Mouse (Mus musculus) kidney, embryonic 16.5 days (tissue): ENCODE measurements around the gene Canx. TPM values are rescaled to one million over a fixed set of nuclear protein-coding genes. Genes with fewer than 3 reads are reported as not detected.
"Not testable (repeated sequence)": the region's sequence is repeated elsewhere in the genome, so short reads cannot be mapped to it uniquely, and the experiment has no call there.

Experiments
- ATAC-seq: fragments of 200-750 bp; cut with Nextera tagmentation; 2 replicates; pipeline ENCODE4 v1.8.0; 2017; ENCODE audit warnings: moderate TSS enrichment; ENCODE audit not compliant: low FRiP score, low TSS enrichment
- H3K27ac ChIP-seq: fragments of 300-500 bp; sonication (generic); 2 replicates; pipeline ENCODE4 v1.5.1; 2014; ENCODE audit warnings: low read length
- H3K27me3 ChIP-seq: fragments of 300-500 bp; sonication (generic); 2 replicates; pipeline ENCODE4 v1.6.1; 2014; ENCODE audit warnings: low read length, control low read depth, mixed read lengths; ENCODE audit not compliant: insufficient read depth
- H3K36me3 ChIP-seq: fragments of 300-500 bp; sonication (generic); 2 replicates; pipeline ENCODE4 v1.6.1; 2014; ENCODE audit warnings: low read length, control low read depth, mixed read lengths; ENCODE audit not compliant: insufficient read depth
- H3K4me1 ChIP-seq: fragments of 300-500 bp; sonication (generic); 2 replicates; pipeline ENCODE4 v1.6.1; 2014; ENCODE audit warnings: low read length, control low read depth, mixed read lengths; ENCODE audit not compliant: insufficient read depth
- H3K4me2 ChIP-seq: fragments of 300-500 bp; sonication (generic); replicated peaks from 2 replicates; pipeline ENCODE4 v1.6.1; 2014; ENCODE audit warnings: low read depth, low read length
- H3K4me3 ChIP-seq: fragments of 300-500 bp; sonication (generic); 2 replicates; pipeline ENCODE4 v1.5.1; 2014; ENCODE audit warnings: mild to moderate bottlenecking, low read length
- H3K9ac ChIP-seq: fragments of 300-500 bp; sonication (generic); replicated peaks from 2 replicates; pipeline ENCODE4 v1.6.1; 2014; ENCODE audit warnings: low read length
- H3K9me3 ChIP-seq: fragments of 300-500 bp; sonication (generic); 2 replicates; pipeline ENCODE4 v1.6.1; 2016; ENCODE audit warnings: low read length, control low read depth
- WGBS: fragments of 180-500 bp; shearing (Covaris S2); extraction: QIAGEN DNeasy Blood & Tissue Kit; methylation state at CpG from one replicate; pipeline ENCODE4 v1.1.7; 2014; 5-methylcytosine and 5-hydroxymethylcytosine counted together
- polyA plus RNA-seq: library from polyadenylated mRNA; unstranded; fragments of >200 nt; fragmentation: Nextera tagmentation; extraction: Ambion mirVana; gene quantifications from 2 replicates; pipeline ENCODE4 v1.2.1, GENCODE M21; 2015

The Canx gene
- polyA plus RNA-seq, 1 experiment from 2014 or later = 397 TPM

DNA sequence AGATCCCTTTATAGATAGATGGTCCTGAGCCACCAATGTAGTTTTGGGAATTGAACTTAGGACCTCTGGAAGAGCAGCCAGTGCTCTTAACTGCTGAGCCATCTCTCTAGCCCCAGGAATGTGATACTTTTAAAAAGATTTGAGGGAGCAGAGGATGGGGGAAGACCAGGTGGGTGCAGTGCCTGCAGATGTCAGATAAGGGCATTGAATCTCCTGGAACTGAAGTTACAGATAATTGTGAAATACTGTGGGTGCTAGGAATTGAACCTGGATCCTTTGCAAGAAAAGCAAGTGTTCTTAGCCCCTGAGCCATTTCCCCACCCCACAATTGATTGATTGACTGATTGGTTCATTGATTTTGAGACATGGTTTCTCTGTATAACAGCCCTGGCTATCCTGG is 39.8 kb upstream of the Canx start:
- Histone ChIP-seq H3K4me2 (no peak overlapping the region), H3K9me3 (no peaks in the 10 kb centered on the region), H3K4me1 (no peaks in the 10 kb centered on the region), H3K9ac (no peak overlapping the region), H3K27me3 (no peaks in the 10 kb centered on the region), H3K36me3 (no peaks in the 10 kb centered on the region), H3K4me3 (no peak overlapping the region), H3K27ac (no peak overlapping the region)
- no peak for ATAC-seq

GRCm38 (mm10) chr11:50364548-50364947 is 39.1 kb upstream of the Canx start:
- Histone ChIP-seq H3K9me3 (no peaks in the 10 kb centered on the region), H3K4me2 (no peak overlapping the region), H3K27me3 (no peaks in the 10 kb centered on the region), H3K36me3 (no peaks in the 10 kb centered on the region), H3K4me3 (no peak overlapping the region), H3K27ac (no peak overlapping the region), H3K4me1 (no peaks in the 10 kb centered on the region), H3K9ac (no peak overlapping the region)
- peak; percentile 76 for ATAC-seq
- 6% methylated on average over 4 of the region's 4 CpGs for WGBS

DNA sequence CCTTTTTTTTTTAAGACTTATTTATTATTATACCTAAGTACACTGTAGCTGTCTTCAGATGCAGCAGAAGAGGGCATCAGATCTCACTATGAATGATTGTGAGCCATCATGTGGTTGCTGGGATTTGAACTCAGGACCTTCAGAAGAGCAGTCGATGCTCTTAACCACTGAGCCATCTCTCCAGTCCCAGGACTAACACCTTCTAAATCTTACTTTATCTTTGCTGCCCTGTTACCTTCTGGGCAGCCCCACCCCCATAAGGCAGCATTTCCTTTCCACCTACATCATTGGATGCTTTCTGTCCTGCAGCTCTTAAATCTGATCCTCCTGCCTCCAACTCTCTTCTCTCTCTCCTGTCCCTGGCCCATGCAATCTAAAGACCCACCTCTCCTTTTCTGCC is 35.8 kb upstream of the Canx start:
- H3K9ac ChIP-seq, H3K4me3 ChIP-seq, H3K4me1 ChIP-seq, H3K27me3 ChIP-seq, H3K4me2 ChIP-seq, ATAC-seq, H3K9me3 ChIP-seq, H3K36me3 ChIP-seq, H3K27ac ChIP-seq: not testable (repeated sequence)
- WGBS = 100% methylated on average over 1 of the region's 1 CpGs

DNA sequence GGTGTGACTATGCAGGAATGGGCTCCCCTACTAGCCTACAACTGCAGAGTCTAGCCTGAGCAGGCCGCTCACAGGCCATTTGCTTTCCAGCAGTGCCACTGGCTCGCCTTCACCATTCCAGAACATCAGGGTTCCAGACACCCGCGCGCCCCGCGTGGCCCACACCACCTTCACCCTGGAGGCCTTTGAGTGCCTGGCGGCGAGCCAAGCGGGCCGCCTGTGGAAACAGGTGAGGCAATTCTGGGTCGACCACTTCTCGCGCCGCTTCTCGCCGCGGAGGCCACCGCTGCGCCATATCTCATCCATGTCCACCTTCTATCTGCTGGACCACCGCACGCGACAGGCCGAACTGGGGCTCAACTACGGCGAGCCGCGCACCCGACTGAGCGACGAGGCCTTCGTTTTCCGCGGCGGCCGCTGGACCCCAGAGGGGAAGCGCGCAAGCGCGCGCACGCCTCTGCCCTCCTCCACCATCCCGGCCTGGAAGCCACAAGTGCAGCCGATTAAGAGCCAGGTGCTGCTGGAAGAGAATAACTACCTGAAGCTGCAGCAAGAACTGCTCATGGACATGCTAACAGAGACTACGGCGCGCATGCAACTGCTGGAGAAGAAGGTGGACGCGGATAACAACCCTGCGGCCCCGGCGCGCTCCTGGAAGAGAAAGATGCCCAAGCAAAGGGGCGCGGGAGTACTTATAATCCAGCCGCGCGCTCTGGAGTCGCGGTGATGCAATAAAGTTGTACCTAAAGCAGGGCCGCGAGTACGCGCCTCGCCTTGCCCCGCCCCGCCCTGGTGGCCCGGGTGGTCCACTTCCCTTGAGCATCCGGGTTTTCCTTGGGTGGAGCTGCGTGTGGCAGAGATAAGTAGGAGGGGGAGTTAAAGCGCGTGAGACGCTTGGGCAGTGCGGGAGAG is 33.7 kb upstream of the Canx start:
- peak; percentile 50 for ATAC-seq
- H3K27ac ChIP-seq = peak overlapping the region; percentile 84
- H3K9me3 ChIP-seq = no peaks in the 10 kb centered on the region
- H3K27me3 ChIP-seq = 0 out of 2 replicates have a peak, but pooled peaks cover 2% of the 10 kb centered on the region
- H3K4me1 ChIP-seq = 0 out of 2 replicates have a peak, but pooled peaks cover 4% of the 10 kb centered on the region
- peak overlapping the region; percentile 75 for H3K9ac ChIP-seq
- H3K36me3 ChIP-seq = no peaks in the 10 kb centered on the region
- H3K4me3 ChIP-seq = peak overlapping the region; percentile 69
- peak overlapping the region; percentile 92 for H3K4me2 ChIP-seq
- 2% methylated on average over 74 of the region's 74 CpGs for WGBS

DNA sequence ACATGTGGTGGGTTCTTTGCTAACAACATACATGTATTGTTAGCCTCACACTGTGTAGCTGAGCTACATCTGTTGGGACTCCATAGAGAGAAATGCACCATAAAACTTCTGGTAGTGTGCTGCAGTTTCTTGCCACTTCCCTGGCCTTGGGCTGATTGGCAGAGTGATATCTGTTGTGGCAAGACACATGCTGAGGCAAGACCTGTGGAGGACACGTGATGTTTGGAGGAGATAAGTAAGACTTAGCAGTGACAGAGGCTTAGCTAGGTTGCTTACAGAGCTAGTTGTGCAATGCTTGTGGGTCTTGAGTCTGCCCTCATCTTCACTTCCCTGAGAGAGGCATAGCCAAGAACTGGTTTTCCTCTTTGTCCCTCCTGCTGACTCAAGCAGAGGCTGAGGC is 29.9 kb upstream of the Canx start:
- H3K4me3 ChIP-seq = no peak overlapping the region
- H3K4me2 ChIP-seq = no peak overlapping the region
- no peak overlapping the region for H3K9ac ChIP-seq
- ATAC-seq = no peak
- 0 out of 2 replicates have a peak, but pooled peaks cover 2% of the 10 kb centered on the region for H3K27me3 ChIP-seq
- H3K27ac ChIP-seq = peak overlapping the region; percentile 85
- no peaks in the 10 kb centered on the region for H3K36me3 ChIP-seq
- 0 out of 2 replicates have a peak, but pooled peaks cover 4% of the 10 kb centered on the region for H3K4me1 ChIP-seq
- 43% methylated on average over 1 of the region's 1 CpGs for WGBS
- H3K9me3 ChIP-seq = no peaks in the 10 kb centered on the region

DNA sequence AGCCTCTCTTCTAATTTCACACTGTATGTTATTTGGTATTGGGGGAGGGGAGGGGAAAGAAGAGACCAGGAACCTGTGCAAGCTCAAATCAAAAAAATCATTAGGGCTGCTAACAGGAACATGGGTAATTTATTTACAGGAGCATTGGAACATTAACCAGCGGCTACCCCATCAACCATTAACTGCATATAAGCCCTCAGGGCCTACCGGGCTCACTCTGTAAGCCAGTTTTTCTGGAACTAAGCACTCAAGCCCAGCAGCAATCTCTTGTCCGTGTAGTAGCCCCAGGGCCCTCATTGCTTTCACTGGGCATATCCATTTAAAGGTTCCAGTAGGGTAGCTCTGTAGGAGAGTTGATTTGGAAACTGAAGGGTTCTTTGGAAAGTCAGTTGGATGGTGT is 29.4 kb upstream of the Canx start:
- H3K27ac ChIP-seq = peak overlapping the region; percentile 85
- WGBS = 60% methylated on average over 3 of the region's 3 CpGs

DNA sequence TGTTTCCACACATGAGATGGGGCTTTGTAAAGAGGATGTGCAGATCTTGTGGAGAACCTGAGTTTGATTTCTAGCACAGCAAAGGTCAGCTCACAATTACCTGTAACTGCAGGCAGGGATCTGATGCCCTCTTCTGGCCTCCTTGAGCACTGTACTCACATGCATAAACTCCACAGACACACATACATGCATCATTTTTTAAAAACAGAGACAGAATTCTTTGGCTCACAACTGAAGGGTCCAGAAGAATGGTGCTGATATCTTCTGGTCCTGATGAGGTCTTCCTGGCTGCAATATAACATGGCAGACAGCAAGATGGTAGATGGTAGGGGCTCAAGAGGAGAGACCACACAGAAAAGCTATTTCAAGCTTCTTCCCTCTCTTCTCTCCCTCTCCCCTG is 28.7 kb upstream of the Canx start, which contains the start of gene Cby3:
Gene Cby3, plus strand, starts transcription at position 301 of the 400 bp plus-strand sequence.
- H3K27ac ChIP-seq = peak within 1 kb of the TSS; percentile 85

More for the DNA sequence above, 29.4 kb upstream of the Canx start:
- Histone ChIP-seq H3K4me1 (0 out of 2 replicates have a peak, but pooled peaks cover 4% of the 10 kb centered on the region), H3K4me2 (no peak overlapping the region), H3K9ac (no peak overlapping the region), H3K4me3 (no peak overlapping the region), H3K9me3 (no peaks in the 10 kb centered on the region), H3K27me3 (0 out of 2 replicates have a peak, but pooled peaks cover 2% of the 10 kb centered on the region), H3K36me3 (no peaks in the 10 kb centered on the region)
- ATAC-seq = peak; percentile 87

DNA sequence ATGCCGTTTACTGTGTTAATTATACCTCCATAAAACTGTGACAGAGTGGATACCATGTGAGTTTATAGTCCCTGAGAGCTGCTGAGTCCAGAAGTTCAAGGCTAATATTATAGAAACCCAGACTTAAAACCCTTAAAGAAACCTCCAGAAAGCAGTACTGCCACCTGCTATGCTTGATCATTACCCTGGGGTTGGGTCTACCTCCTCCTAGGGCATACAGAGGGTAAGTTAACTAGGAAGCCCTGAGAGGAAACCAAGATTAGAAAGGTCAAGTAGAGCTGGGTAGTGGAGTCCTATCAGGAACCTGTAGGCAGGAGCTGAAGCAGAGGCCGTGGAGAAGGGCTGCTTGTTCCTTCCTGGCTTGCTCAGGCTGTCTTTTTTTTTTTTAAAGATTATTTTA is 26.7 kb upstream of the Canx start:
- Histone ChIP-seq H3K4me2 (no peak overlapping the region), H3K36me3 (no peaks in the 10 kb centered on the region), H3K27ac (no peak overlapping the region), H3K27me3 (no peaks in the 10 kb centered on the region), H3K9ac (no peak overlapping the region), H3K4me3 (no peak overlapping the region), H3K4me1 (no peaks in the 10 kb centered on the region), H3K9me3 (no peaks in the 10 kb centered on the region)
- no peak for ATAC-seq
- 67% methylated on average over 2 of the region's 2 CpGs for WGBS

More for the DNA sequence above, 28.7 kb upstream of the Canx start, which contains the start of gene Cby3:
- Histone ChIP-seq H3K36me3 (no peaks in the 10 kb centered on the region), H3K9ac (no peak within 1 kb of the TSS), H3K4me2 (no peak within 1 kb of the TSS), H3K27me3 (0 out of 2 replicates have a peak, but pooled peaks cover 2% of the 10 kb centered on the region), H3K4me3 (no peak within 1 kb of the TSS), H3K9me3 (no peaks in the 10 kb centered on the region), H3K4me1 (0 out of 2 replicates have a peak, but pooled peaks cover 4% of the 10 kb centered on the region)
- no peak for ATAC-seq

GRCm38 (mm10) chr11:50346256-50347032 is 21.0 kb upstream of the Canx start:
- H3K27ac ChIP-seq = no peak overlapping the region
- WGBS = 86% methylated on average over 9 of the region's 9 CpGs

More at GRCm38 (mm10) chr11:50346256-50347032, 21.0 kb upstream of the Canx start:
- no peak for ATAC-seq
- no peaks in the 10 kb centered on the region for H3K9me3 ChIP-seq
- no peak overlapping the region for H3K9ac ChIP-seq
- H3K36me3 ChIP-seq = no peaks in the 10 kb centered on the region
- no peaks in the 10 kb centered on the region for H3K27me3 ChIP-seq
- no peak overlapping the region for H3K4me2 ChIP-seq
- no peak overlapping the region for H3K4me3 ChIP-seq
- H3K4me1 ChIP-seq = no peaks in the 10 kb centered on the region
